Mouse (Mus musculus): ENCODE data around the gene Kcnc1. TPM values are rescaled to one million over a fixed set of nuclear protein-coding genes. Genes with fewer than 3 reads are reported as not detected.

Gene Kcnc1
- polyA plus RNA-seq, 2 experiments: under 0.01 TPM; not detected in 1

- H3K9ac ChIP-seq (replicated peaks): no peak overlapping the region
- WGBS (ENCODE audit: insufficient replicate concordance): 46% methylated on average over 8 of the region's 8 CpGs
- H3K4me2 ChIP-seq (ENCODE audit: low read depth): no peak overlapping the region
- H3K4me3 ChIP-seq (ENCODE audit: insufficient read depth in 1 of 2, low read depth in 2 of 2, low read length in 2 of 2): no peak overlapping the region
- H3K36me3 ChIP-seq (replicated peaks; ENCODE audit: control insufficient read depth, insufficient read depth, low read depth): no peaks in the 10 kb centered on the region
- TF ChIP-seq CTCF (IDR thresholded peaks at IDR 0.05; ENCODE audit: low read depth) (no peak), EP300 (IDR thresholded peaks at IDR 0.05; ENCODE audit: low read depth) (no peak)
- no peaks in the 10 kb centered on the region for H3K4me1 ChIP-seq (replicated peaks; ENCODE audit: control insufficient read depth in 2 of 2, insufficient read depth in 2 of 2, low read length in 1 of 2)
- ATAC-seq (ENCODE audit: insufficient read depth) (no peak), DNase-seq (ENCODE audit: low read depth in 3 of 3, low spot score in 3 of 3) (no peak)
- no peaks in the 10 kb centered on the region for H3K9me3 ChIP-seq (ENCODE audit: control insufficient read depth, low read length)
- H3K27ac ChIP-seq: no peak overlapping the region
- H3K27me3 ChIP-seq (ENCODE audit: control insufficient read depth, insufficient read depth, low read length): peaks cover 10% of the 10 kb centered on the region
Measured at GRCm38 (mm10) chr7:46353216-46353615, 43.1 kb upstream of the Kcnc1 start.

GRCm38 (mm10) chr7:46353875-46354274 is 42.4 kb upstream of the Kcnc1 start:
- Histone ChIP-seq H3K4me3 (ENCODE audit: insufficient read depth in 1 of 2, low read depth in 2 of 2, low read length in 2 of 2) (no peak overlapping the region), H3K27me3 (ENCODE audit: control insufficient read depth, insufficient read depth, low read length) (peaks cover 5% of the 10 kb centered on the region), H3K4me1 (replicated peaks; ENCODE audit: control insufficient read depth in 2 of 2, insufficient read depth in 2 of 2, low read length in 1 of 2) (no peaks in the 10 kb centered on the region), H3K27ac (no peak overlapping the region), H3K9ac (replicated peaks) (no peak overlapping the region), H3K36me3 (replicated peaks; ENCODE audit: control insufficient read depth, insufficient read depth, low read depth) (no peaks in the 10 kb centered on the region), H3K4me2 (ENCODE audit: low read depth) (no peak overlapping the region), H3K9me3 (ENCODE audit: control insufficient read depth, low read length) (no peaks in the 10 kb centered on the region)
- TF ChIP-seq CTCF (IDR thresholded peaks at IDR 0.05; ENCODE audit: low read depth) (no peak), EP300 (IDR thresholded peaks at IDR 0.05; ENCODE audit: low read depth) (no peak)
- ATAC-seq (ENCODE audit: insufficient read depth) (no peak), DNase-seq (ENCODE audit: low read depth in 3 of 3, low spot score in 3 of 3) (no peak)
- 24% methylated on average over 4 of the region's 4 CpGs for WGBS (ENCODE audit: insufficient replicate concordance)

GRCm38 (mm10) chr7:46361776-46362175 is 34.5 kb upstream of the Kcnc1 start:
- no peak for ATAC-seq (ENCODE audit: insufficient read depth)
- no peaks in the 10 kb centered on the region for H3K27me3 ChIP-seq (ENCODE audit: control insufficient read depth, insufficient read depth, low read length)

GRCm38 (mm10) chr7:46364154-46364553 is 32.1 kb upstream of the Kcnc1 start:
- 60% methylated on average over 5 of the region's 5 CpGs for WGBS (ENCODE audit: insufficient replicate concordance)
- Histone ChIP-seq H3K4me2 (ENCODE audit: low read depth) (no peak overlapping the region), H3K27me3 (ENCODE audit: control insufficient read depth, insufficient read depth, low read length) (no peaks in the 10 kb centered on the region), H3K4me3 (ENCODE audit: insufficient read depth in 1 of 2, low read depth in 2 of 2, low read length in 2 of 2) (no peak overlapping the region), H3K27ac (no peak overlapping the region), H3K9me3 (ENCODE audit: control insufficient read depth, low read length) (no peaks in the 10 kb centered on the region), H3K4me1 (replicated peaks; ENCODE audit: control insufficient read depth in 2 of 2, insufficient read depth in 2 of 2, low read length in 1 of 2) (no peaks in the 10 kb centered on the region), H3K9ac (replicated peaks) (no peak overlapping the region), H3K36me3 (replicated peaks; ENCODE audit: control insufficient read depth, insufficient read depth, low read depth) (no peaks in the 10 kb centered on the region)
- DNase-seq (ENCODE audit: low read depth in 3 of 3, low spot score in 3 of 3): no peak
- TF ChIP-seq CTCF (IDR thresholded peaks at IDR 0.05; ENCODE audit: low read depth) (no peak), EP300 (IDR thresholded peaks at IDR 0.05; ENCODE audit: low read depth) (no peak)
- no peak for ATAC-seq (ENCODE audit: insufficient read depth)

More at GRCm38 (mm10) chr7:46361776-46362175, 34.5 kb upstream of the Kcnc1 start:
- no peaks in the 10 kb centered on the region for H3K36me3 ChIP-seq (replicated peaks; ENCODE audit: control insufficient read depth, insufficient read depth, low read depth)
- no peak for DNase-seq (ENCODE audit: low read depth in 3 of 3, low spot score in 3 of 3)
- no peaks in the 10 kb centered on the region for H3K4me1 ChIP-seq (replicated peaks; ENCODE audit: control insufficient read depth in 2 of 2, insufficient read depth in 2 of 2, low read length in 1 of 2)
- H3K9me3 ChIP-seq (ENCODE audit: control insufficient read depth, low read length): no peaks in the 10 kb centered on the region
- H3K9ac ChIP-seq (replicated peaks): no peak overlapping the region
- H3K4me3 ChIP-seq (ENCODE audit: insufficient read depth in 1 of 2, low read depth in 2 of 2, low read length in 2 of 2): no peak overlapping the region
- no peak overlapping the region for H3K27ac ChIP-seq
- no peak for TF ChIP-seq CTCF (IDR thresholded peaks at IDR 0.05; ENCODE audit: low read depth)
- TF ChIP-seq EP300 (IDR thresholded peaks at IDR 0.05; ENCODE audit: low read depth): no peak
- H3K4me2 ChIP-seq (ENCODE audit: low read depth): no peak overlapping the region

- 57% methylated on average over 1 of the region's 1 CpGs for WGBS (ENCODE audit: insufficient replicate concordance)
- no peak overlapping the region for H3K4me2 ChIP-seq (ENCODE audit: low read depth)
- H3K36me3 ChIP-seq (replicated peaks; ENCODE audit: control insufficient read depth, insufficient read depth, low read depth): no peaks in the 10 kb centered on the region
- DNase-seq (ENCODE audit: low read depth in 3 of 3, low spot score in 3 of 3) (no peak), ATAC-seq (ENCODE audit: insufficient read depth) (no peak)
- H3K4me3 ChIP-seq (ENCODE audit: insufficient read depth in 1 of 2, low read depth in 2 of 2, low read length in 2 of 2): no peak overlapping the region
- no peak overlapping the region for H3K27ac ChIP-seq
- no peak overlapping the region for H3K9ac ChIP-seq (replicated peaks)
- no peaks in the 10 kb centered on the region for H3K27me3 ChIP-seq (ENCODE audit: control insufficient read depth, insufficient read depth, low read length)
- H3K4me1 ChIP-seq (replicated peaks; ENCODE audit: control insufficient read depth in 2 of 2, insufficient read depth in 2 of 2, low read length in 1 of 2): no peaks in the 10 kb centered on the region
- no peaks in the 10 kb centered on the region for H3K9me3 ChIP-seq (ENCODE audit: control insufficient read depth, low read length)
- no peak for TF ChIP-seq EP300 (IDR thresholded peaks at IDR 0.05; ENCODE audit: low read depth)
- TF ChIP-seq CTCF (IDR thresholded peaks at IDR 0.05; ENCODE audit: low read depth): no peak
Measured at GRCm38 (mm10) chr7:46365810-46366209, 30.5 kb upstream of the Kcnc1 start.

All from liver, embryonic 14.5 days (tissue).